Mouse (Mus musculus): ENCODE measurements at regions not wholly inside any gene's neighbourhood (a gene's known extent, or its start where the extent isn't known, plus 50 kb on each side); places are given as distances from the start of the nearest gene placed in this dataset.

DNA sequence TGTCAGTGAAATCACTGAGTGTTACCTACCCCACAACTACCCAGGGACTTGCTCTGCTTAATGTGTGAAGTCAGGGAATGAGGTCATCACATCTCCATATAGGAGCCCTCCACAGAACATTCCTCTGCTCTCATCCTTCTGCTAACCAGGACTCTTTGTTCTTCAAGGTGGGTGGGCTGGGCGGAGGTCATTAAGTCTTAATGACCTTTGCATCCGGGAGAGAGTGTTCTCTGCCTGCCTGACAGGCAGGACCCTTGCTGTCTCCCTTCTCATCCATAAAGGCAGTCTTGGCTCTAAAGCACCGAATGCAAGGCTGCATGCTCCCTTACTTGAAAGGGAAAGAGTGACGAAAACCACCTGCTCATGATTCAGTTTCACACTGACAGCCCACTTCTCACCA is 1051.4 kb downstream of the Slc22a22 start:
- DNase-seq (ENCODE audit: low spot score): no peak

DNA sequence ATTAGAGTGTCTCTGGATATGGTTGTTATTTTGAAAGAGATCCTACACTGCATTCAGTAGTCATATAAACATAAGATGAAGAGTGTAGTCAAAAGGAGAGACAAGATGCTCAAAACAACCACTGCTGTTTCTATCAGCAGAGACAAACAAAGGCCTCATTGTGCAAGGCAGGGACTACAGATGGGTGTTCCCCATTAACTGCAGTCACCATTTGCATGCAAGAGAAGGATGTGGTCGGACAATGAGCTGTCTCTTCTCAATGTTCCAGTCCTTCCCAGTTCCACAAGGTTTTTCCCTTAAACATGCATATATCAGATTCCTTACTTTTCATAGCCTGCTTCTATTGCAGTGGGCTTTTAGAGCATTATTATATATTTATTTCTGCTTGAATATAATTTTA is 1056.7 kb downstream of the Slc22a22 start:
- DNase-seq (ENCODE audit: low spot score): no peak

DNA sequence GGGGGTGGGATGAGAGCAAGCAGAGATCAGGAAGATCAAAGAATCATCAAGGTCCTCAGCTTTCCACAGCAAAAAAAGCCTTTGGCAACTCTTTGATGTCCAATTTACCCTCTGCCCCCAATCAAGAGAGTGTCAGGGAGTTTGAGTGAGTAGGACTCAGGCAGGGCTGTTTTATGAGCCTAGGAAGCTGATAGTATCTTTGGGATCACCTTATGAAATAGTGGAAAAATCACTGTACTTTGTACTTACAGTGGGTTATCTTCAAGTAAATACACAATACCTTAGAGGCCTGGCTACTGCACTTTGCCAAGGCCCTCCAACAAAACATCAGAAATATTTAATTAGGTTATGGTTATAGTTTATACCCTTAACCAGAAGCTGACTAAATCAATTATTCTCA is 1085.4 kb downstream of the Slc22a22 start:
- no peak for DNase-seq (ENCODE audit: low spot score)

DNA sequence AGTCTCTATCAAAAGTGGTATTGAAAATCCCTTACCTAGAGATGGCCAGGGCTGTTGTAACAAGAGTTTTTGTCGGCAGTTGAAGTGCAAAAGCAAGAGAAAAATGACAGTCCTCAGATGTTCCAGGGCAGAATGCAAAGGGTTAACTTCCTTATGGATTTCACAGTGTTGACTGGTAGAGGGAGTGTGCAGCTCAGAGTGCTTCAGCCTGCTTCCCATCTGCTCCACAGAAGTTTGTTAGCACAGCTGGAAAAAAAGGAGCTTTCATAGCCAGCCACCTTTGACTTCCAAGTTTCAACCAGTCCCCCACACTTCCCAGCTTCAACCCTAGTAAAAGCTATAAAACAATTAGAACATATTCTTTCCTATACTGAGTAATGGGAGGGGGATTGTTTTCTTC is 1098.9 kb downstream of the Slc22a22 start:
- DNase-seq (ENCODE audit: low spot score): no peak

DNA sequence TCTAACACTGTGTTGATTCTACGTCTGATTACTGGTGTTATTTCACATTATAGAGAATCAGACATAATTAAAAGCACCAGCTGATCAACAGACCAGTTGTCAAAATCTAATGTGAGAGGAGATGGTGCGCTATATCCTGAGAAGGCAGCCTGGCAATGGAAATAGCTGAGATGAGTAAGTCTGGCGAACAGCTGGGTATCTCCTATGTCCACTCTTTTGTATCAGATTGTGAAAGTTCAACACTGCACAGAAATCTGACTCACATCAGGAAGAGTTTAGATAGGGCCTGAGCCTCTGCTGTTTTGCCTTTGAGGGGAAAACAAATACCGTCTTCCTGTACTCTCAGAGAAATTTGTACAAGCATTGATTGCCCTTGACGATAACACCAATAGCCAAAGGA is 1126.5 kb downstream of the Slc22a22 start:
- DNase-seq (ENCODE audit: low spot score): no peak

DNA sequence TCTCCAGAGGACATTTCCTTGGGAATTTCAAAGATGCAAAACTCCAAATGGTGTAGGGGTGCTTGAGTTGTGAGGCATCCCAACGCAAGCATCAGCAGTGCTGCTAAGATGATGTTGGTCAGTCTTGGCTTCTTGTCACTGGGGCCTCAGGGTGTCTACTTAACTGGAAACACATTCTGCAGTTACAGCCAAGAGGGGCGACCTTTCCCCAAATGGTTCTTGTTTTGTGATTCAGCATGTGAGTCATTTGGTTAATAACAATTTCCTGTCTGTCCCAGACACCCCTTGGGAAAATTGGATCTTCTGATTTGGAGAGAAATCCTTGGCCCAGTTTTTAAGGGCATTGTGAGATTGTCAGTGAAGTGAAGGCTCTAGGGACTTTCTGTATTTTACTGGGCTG is 1131.3 kb downstream of the Slc22a22 start:
- DNase-seq (ENCODE audit: low spot score): no peak

DNA sequence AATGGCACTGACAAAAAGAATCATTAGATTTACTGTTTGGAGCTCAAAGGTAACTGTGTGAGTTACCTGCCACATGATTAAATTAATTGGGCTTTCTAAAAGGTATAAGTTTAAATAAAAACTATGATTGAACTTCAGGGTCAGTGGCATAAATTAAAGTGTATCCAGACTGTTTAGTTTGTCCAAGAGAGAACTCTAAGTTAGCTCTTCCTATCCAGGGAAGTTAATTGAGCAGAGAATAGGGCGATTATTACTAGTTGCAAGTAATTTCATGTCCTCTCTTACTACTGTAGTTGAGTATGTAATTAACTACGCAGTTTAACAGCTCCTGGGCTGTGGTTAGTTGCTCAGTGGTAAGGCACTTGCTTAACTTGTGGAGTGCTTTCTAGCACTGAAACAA is 1132.5 kb downstream of the Slc22a22 start:
- DNase-seq (ENCODE audit: low spot score): no peak

DNA sequence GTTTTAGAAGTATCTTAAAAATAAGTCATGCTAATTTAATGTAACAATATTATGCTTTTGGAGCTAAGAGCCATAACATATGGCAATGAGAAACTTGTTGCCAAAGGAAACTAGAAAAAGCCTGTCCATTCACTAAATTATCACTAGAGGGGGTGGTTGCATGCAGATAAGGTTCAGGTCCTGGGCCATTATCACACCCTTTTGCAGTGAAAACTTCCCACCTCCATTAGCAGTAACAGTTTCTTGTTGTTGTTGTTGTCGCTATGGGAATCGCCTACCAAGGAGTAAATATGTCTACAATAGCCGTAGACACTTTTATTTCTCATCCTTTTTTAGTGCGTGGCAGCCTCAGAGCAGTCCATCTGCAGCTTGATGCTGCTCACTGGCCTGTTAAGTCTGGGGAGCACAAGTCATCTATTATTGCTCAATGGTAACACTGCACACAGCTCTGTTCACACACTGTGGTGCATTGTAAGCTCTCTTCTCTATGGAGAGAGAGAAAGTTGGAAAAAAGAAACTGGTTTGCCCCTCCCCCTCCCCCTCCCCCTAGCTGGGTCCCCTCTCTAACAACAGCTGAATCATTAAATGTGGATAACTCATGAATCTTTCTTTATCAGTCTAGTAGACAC is 1133.0 kb downstream of the Slc22a22 start:
- DNase-seq (ENCODE audit: low spot score): no peak

DNA sequence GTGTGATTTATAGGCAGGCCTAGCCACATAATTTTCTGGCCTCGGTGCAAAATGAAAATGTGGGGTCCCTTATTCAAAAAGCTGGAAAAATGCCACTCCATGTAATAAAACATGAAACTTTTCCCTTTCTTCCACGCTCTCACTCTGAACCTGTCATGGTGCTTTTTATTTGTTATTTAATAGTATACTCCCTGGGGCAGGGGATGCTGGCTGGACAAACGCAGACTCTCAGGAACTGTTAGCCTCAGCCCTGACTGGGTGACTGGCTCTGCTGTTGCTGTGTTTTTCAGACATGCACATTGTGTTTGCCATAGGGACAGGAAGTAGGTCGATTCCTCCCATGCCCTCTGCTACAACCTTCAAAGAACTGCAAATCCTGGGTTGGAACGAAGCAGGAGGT is 1139.5 kb downstream of the Slc22a22 start:
- DNase-seq (ENCODE audit: low spot score): no peak

DNA sequence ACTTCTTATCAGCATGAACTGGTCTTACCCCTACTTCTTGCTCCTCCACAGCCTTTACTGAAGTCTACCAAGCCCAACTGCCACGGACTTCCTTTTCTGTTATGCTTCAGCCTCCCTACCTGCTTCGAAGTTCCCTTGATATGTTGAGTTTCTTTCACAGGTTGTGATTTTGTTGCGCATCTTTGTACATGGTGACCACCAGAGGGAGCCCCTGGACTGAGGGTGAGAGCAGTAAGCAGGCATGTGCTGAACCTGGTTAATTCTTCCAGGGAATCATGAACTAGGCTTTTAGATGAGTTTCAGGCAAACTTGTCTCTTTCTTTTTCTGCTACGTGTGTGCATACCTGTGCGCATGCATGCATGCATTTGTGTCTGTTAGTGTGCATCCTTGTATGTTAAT is 1141.0 kb downstream of the Slc22a22 start:
- peak; percentile 18 for DNase-seq (ENCODE audit: low spot score)

DNA sequence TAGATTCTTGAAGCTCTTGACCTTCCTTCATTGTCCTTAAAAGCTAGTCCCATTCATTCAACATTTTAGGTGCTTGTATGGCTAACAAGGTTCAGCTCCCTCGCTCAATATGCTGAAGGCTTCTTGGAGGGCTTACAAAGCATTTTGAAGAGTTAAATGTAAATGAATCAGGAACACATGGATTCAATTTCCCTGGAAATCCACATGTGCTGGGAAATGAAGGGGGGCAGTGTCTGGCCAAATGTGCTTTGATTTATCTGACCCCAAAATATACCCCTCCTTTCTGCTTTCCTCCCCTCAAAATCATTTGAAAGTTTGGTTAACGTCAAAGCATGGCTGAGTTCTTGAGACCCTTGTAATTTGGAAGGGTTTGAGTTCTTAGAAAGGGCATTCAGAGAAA is 1142.4 kb downstream of the Slc22a22 start:
- no peak for DNase-seq (ENCODE audit: low spot score)

DNA sequence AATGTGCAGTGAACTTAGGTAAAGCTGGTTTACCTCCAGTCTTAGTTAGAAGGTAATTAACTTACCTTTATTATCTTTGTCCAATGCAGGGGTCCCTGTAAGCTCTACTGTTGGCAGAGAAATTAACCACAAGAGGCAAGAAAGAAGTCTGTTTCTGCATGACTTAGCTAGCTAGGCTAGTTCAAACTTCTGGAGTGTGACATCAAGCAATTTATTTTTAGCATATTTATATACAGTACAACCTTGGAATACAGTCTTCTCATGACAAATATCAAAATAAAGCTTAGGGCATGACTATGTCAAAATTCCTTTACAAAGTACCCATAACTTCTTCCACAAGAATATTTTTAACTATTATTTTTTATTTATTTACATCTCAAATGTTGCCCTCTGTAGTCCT is 1156.9 kb downstream of the Slc22a22 start:
- no peak for DNase-seq (ENCODE audit: low spot score)

DNA sequence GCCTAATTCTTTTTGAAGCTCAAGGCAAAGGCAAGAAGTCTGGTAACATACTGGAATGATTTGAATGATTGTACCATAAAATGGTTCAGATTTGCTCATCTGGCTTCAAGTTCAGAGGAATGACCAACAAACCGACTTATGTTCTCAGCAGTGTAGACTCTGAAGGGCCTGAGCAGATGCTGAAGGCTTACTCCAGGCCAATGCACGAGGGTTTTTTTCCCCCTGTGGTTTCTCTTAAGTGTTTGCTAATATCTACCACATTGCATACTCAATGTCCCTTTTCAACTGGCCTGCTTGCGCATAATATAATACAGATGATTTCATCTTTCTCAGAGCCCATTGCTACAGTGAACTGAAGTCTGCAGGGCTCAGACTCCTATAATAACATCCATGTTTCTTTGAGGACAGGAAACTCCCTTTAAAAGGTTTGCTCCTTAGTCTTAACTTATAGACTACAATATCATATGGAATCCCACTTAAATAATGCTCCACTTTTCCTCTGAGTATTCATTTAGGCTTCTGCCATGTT is 1182.5 kb downstream of the Slc22a22 start:
- no peak for DNase-seq (ENCODE audit: low spot score)

DNA sequence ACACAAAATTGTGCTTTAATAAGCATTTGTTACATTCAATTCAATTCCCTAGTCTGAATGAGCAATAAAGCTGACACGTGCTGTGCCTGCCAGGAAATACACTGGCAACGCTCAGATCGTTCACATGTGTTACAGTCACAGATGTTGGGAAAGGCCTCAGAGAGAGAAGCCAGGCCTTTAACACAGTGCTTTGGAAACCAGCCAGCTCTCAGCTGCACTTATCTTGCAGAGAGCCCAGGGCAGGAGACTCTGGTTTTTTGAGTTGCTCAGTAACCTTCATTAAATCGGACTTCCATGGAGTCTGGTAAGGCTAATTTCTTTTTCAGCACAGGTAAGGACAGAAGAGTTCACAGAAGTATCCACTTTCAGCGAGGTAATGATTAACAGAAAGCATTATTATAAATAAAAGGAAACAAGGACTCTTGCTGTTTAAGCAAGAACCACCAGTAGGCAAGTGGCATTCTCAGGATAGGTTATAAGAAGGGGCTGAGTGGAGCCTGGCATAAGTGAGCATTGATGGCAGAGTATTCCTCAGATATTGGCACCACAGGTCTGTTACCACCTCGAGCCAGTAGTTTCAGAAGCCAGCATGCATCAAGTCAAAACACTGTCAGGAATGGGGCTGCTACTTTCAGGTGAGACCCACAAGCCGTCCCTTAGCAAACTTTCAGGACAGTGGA is 1198.7 kb downstream of the Slc22a22 start:
- DNase-seq (ENCODE audit: low spot score): peak; percentile 2

DNA sequence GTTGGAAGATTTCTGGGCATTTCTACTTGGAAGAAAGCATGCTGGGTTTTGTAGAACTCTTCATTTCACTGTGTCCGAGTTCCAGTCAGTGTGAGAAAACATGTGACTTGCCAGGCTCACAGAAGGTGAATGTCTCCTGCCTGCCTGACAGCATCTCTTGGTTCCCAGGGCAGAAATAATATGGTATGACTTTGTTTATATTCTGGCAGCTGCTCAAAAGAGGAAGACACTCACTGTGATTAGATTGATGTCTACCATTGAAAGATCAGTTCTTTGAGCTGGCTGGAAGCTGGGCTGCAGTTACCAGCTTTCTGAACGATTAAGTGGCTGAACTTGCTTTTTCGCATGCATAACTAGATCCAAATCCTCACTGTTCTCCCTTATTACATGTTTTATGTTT is 1199.4 kb downstream of the Slc22a22 start:
- no peak for DNase-seq (ENCODE audit: low spot score)

DNA sequence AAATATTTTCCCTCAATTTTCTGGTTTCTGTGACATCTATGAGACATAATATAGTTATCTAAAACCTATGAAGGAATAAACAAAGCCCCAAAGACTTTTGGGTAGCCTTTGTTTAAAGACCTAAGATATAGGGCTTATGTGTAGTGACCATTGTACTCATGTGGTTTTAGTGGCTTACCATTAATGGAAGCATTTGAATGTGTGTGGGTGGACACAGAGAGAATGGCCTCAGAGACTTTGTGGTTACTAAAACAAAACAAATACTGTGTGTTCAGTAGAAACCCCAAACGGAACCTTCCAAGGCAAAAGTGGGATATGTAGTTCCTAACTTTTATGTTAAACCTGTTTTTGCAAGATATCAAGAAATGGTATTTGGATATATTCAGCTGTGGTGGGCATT is 1228.7 kb downstream of the Slc22a22 start:
- no peak for DNase-seq (ENCODE audit: low spot score)

DNA sequence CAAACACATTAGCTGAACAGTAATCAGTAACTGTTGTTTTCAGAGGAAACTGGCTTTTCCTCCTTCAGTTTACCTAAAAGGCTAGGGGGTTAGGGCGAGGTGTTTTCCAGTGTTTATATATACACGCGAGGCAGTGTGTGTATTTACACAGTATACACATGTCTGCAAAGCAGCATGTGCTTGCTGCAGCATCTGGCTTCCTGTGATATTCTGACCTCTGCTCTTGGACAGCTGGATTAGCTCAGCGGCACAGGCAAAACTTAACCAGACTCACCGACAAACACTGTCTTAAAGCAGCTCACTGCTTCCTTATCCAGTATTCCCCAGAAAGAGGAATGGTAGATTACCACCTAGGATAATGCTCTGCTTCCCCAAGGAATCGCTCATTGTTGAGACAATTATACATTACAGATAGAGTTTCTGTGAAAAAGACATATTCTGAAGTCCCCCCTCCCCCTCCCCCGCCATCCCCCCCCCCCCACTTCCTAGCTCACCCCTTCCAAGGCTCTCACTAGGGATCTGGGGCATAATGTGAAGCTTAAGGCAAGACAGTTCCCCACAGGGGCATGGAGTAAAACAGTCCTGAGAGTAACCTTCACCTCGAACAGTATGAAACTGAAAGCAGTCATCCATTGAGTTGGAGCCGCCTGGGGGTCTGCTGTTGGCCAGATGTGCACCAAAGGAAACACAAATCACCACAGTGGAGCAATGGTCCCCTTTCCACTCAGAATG is 1233.3 kb downstream of the Slc22a22 start:
- no peak for DNase-seq (ENCODE audit: low spot score)

DNA sequence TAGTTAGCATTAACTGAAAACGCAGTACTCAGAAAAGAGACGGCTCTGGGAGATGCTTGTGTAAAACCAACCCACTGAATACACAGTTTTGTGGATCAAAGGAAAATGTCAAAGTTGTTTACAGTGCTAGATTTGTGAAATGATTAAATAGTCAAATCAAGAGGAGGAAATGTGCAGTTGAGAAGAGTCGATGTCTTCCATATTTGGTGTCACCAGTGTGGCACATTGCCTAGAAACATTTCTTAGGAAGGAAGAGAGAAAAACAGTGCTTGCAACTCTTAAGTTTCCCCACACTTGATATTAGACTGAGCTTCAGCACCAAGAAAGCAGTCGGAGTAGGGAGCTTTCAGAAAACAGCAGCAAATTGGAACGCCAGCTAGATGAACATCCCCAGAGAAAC is 1274.9 kb downstream of the Slc22a22 start:
- DNase-seq (ENCODE audit: low spot score): no peak

DNA sequence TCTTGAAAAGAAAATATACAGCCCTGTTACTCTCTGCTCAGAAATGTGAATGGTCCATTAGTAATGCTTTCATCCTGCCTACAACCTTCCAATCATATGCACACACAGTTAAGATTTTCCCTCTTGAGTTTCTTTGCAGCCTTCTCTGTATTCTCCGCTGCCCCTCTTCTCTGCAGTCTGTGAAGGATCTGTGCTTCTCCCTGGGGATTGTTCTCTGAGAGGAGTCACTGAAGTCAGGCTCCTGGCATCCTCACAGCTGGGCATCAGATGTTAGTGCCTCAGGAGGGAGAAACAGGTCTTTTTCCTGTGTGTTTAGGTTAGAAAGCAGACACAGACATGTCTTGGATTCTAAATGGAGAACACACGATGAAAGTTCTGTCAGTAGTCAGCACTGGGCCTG is 1278.1 kb downstream of the Slc22a22 start:
- no peak for DNase-seq (ENCODE audit: low spot score)

DNA sequence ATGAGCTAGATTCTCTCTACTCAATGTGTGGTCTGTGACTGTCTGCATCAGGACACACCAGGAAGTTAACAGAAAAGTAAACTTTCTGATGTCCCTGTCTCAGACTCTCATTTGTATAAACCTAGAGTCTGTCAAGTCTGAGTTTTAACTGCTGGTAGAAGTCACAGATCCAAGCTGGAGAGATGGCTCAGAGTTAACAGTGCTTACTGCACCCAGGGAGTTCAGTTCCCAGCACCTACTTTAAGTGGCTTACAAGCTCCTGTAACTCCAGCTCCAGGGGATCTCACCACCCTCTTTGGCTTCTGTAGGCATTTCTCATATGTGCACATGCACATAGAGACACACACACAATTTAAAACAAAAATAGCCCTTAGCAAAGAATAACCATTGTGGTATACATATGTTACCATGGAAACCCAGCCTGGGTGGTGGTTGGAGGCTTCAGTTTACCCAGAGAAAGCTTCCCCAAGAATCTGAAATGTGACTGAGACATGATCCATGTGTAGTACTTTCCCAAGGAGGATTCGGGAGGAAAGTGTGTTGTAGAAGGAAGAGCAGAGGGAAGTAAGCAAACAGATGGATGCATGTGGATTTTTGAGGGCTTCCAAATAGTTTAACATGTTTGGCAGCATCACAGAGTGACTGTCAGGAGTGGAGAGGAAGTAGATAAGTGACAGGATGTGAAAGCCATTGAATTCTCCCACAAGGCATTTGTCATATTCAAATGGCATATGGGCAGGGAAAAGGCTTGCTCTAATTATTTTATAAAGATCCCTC is 1279.8 kb downstream of the Slc22a22 start:
- DNase-seq (ENCODE audit: low spot score): no peak

DNA sequence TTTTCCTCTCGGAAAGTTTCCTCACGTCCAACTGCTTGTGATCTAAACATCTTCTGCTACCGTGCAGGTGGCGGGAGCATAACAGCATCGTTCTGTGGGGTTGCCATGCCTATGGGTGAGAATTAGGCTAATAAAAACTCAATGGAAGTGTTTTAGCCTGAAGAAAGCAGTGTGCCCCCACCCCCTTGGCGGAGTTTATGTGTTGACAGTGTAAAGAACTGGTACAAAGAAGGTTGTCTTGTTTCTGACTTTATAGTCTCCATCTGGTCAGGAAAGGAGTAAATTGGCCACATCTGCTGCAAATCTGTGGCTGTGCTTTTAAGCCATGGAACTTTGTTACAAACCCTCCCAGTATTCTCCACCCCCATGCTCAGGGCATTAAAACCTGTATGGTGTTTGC is 1311.2 kb downstream of the Slc22a22 start:
- DNase-seq (ENCODE audit: low spot score): no peak

DNA sequence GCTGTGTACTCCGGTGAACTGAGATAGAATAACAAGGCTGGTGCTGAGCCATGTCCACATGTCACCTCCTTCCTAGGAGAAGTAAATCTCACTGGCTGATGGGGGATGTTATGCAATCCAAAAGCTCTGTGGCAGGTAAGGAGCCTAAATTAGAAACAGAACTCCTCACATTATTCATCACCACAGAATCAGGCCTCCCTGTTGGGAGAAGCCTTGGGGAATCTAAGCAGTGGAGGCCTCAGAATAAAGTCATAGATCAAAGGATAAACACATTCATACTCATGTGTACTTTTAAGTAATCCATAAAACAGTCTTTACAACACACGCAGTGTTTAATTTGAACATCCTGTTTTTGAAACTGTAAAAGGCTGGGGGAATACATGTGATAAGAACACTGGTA is 1318.7 kb downstream of the Slc22a22 start:
- DNase-seq (ENCODE audit: low spot score): no peak

DNA sequence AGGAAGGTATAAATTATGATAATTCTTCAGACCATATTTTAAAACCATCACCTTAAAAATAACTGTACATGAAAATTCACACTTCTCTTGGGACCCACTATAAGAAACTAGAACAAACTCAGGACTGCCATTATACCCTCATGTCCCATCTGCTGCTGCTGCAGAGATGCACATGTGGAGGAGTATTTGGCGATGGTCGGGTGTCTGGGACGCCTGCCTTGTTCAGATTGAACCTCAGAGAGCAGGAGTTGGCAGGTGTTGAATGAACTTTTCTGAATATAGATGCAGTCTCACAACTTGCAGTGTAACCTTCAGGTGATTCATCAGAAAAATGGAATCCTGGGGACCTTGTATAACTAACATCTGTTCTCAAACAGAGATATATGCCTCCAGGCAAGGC is 1338.0 kb downstream of the Slc22a22 start:
- peak; percentile 5 for DNase-seq (ENCODE audit: low spot score)

All from left cerebral cortex, adult 11 months (tissue).